Mouse (Mus musculus) neural tube, embryonic 14.5 days (tissue): ENCODE data around the gene Atxn3. TPM values are rescaled to one million over a fixed set of nuclear protein-coding genes. Genes with fewer than 3 reads are reported as not detected.

Experiments
- ATAC-seq: fragments of 200-750 bp; cut with Nextera tagmentation; 2 replicates; pipeline ENCODE4 v1.8.0; 2017; ENCODE audit warnings: low read depth, mild to moderate bottlenecking, moderate TSS enrichment, moderate library complexity
- H3K27ac ChIP-seq: fragments of 300-500 bp; sonication (generic); 2 replicates; pipeline ENCODE4 v1.5.1; 2014; ENCODE audit warnings: low read depth, mild to moderate bottlenecking, control low read depth, low read length, moderate library complexity, mixed read lengths
- H3K27me3 ChIP-seq: fragments of 300-500 bp; sonication (generic); 2 replicates; pipeline ENCODE4 v1.6.1; 2014; ENCODE audit warnings: low read length; ENCODE audit not compliant: control insufficient read depth, insufficient read depth
- H3K36me3 ChIP-seq: fragments of 300-500 bp; sonication (generic); 2 replicates; pipeline ENCODE4 v1.6.1; 2014; ENCODE audit warnings: low read length, mixed read lengths; ENCODE audit not compliant: control insufficient read depth, insufficient read depth
- H3K4me1 ChIP-seq: fragments of 300-500 bp; sonication (generic); 2 replicates; pipeline ENCODE4 v1.6.1; 2014; ENCODE audit warnings: low read length; ENCODE audit not compliant: control insufficient read depth, insufficient read depth
- H3K4me2 ChIP-seq: fragments of 300-500 bp; sonication (generic); 2 replicates; pipeline ENCODE4 v1.6.1; 2014; ENCODE audit warnings: mild to moderate bottlenecking, low read depth, low read length, control low read depth
- H3K4me3 ChIP-seq: fragments of 300-500 bp; sonication (generic); 2 replicates; pipeline ENCODE4 v1.5.1; 2014; ENCODE audit warnings: low read depth, low read length, control low read depth, mixed read lengths
- H3K9ac ChIP-seq: fragments of 300-500 bp; sonication (generic); replicated peaks from 2 replicates; pipeline ENCODE4 v1.6.1; 2014; ENCODE audit warnings: low read depth, mild to moderate bottlenecking, control low read depth, low read length, mixed read lengths
- H3K9me3 ChIP-seq: fragments of 300-500 bp; sonication (generic); 2 replicates; pipeline ENCODE4 v1.6.1; 2016; ENCODE audit warnings: low read length; ENCODE audit not compliant: control insufficient read depth
- WGBS: fragments of 180-500 bp; shearing (Covaris S2); extraction: QIAGEN DNeasy Blood & Tissue Kit; methylation state at CpG from one replicate; pipeline ENCODE4 v1.1.7; 2014; 5-methylcytosine and 5-hydroxymethylcytosine counted together
- polyA plus RNA-seq: library from polyadenylated mRNA; unstranded; fragments of >200 nt; fragmentation: Nextera tagmentation; extraction: Ambion mirVana; gene quantifications from 2 replicates; pipeline ENCODE4 v1.2.1, GENCODE M21; 2014

Atxn3 gene
- polyA plus RNA-seq, 1 experiment from 2014 or later: 13.1 TPM

DNA sequence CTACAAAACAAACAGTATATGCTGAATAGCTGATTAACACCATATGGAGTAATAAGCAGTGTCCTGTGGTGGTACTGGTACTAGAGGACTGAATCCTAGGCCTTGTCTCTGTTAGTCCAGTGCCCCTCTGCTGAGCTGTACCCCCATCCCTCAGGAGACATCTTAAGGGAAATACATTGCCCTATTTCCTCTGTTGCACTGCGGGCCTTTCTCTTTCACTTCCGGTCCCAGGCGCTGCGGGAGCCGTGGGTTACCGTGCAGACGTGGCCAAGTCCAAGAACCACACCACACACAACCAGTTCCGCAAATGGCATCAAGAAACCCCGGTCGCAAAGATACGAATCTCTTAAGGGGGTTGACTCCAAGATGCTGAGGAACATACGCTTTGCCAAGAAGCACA is 52.2 kb downstream of the Atxn3 start:
- Histone ChIP-seq H3K4me3 (no peak overlapping the region), H3K9me3 (no peaks in the 10 kb centered on the region), H3K4me1 (no peaks in the 10 kb centered on the region), H3K27ac (no peak overlapping the region), H3K27me3 (no peaks in the 10 kb centered on the region), H3K9ac (no peak overlapping the region), H3K4me2 (no peak overlapping the region), H3K36me3 (no peaks in the 10 kb centered on the region; the same call in 1 of the 2 replicates)
- no peak for ATAC-seq
- 92% methylated on average over 12 of the region's 12 CpGs for WGBS

DNA sequence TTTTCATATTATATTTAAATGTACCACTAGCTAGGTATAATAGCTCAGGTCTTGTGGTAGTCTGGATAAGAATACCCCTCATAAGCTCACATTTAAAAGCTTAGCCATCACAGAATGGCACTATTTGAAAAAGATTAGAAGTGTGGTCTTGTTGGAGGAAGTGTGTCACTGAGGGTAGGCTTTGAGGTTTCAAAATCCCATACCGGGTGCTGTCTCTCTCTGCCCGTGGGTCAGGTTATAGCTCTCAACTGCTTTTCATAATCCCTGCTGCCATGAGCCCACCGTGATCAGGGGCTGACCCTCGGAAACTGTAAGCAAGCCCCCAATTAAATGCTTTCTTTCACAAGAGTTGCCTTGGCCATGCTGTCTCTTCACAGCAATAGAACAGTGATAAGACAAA is 53.1 kb downstream of the Atxn3 start:
- Histone ChIP-seq H3K4me1 (no peaks in the 10 kb centered on the region), H3K27ac (no peak overlapping the region), H3K9me3 (no peaks in the 10 kb centered on the region), H3K27me3 (no peaks in the 10 kb centered on the region), H3K4me2 (no peak overlapping the region), H3K36me3 (no peaks in the 10 kb centered on the region; the same call in 1 of the 2 replicates), H3K9ac (no peak overlapping the region), H3K4me3 (no peak overlapping the region)
- WGBS: 92% methylated on average over 4 of the region's 4 CpGs
- no peak for ATAC-seq

DNA sequence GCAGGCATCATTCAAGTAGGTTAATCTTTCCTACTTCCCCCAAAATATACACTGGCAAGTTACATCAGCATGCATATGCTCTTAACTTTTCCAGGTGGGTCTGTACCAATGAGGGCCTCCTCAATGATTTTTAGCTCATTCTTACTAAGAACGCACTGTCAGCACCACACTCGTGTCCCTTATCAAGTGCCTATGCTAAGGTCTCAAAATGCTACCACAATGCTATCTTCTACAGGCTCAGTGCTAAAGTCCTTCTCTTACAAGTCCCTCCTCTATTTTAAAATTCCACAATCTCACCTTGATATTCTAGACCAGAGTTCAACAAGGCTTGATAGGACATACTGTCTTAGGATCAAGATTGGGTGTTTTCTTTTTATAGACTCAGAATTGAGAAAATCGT is 53.9 kb downstream of the Atxn3 start:
- no peaks in the 10 kb centered on the region for H3K9me3 ChIP-seq
- H3K27me3 ChIP-seq: no peaks in the 10 kb centered on the region
- no peak overlapping the region for H3K4me2 ChIP-seq
- H3K9ac ChIP-seq: no peak overlapping the region
- WGBS: 96% methylated on average over 3 of the region's 3 CpGs
- no peak overlapping the region for H3K27ac ChIP-seq
- H3K4me1 ChIP-seq: no peaks in the 10 kb centered on the region
- H3K4me3 ChIP-seq: no peak overlapping the region
- H3K36me3 ChIP-seq: no peaks in the 10 kb centered on the region; the same call in 1 of the 2 replicates
- ATAC-seq: no peak

DNA sequence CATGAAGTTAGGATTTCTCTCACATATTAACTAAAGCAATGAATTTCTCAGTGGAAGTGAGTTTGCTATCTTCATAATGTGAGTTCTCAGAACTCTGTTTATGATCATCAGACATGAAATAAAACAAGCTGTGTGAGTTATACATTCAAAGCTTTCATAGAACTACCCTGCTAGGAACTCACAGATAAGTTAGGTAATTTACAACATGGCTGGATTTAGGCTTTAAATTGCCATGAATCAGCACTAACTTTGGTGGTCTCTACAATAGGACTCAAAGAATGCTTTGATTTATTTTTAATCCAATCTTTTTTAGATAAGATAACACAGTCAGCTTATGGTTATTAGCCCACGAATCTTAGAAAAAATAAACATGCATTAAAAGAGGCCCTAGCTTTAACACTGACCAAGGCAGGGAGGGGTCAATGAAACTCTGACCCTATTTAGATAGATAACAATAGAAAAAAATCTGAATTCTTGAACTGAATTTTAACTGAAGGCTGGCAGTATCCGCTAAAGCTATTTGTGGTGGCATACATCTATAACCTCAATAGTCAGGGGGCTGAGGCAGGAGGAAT is 58.3 kb downstream of the Atxn3 start:
- Histone ChIP-seq H3K27me3 (no peaks in the 10 kb centered on the region), H3K4me3 (no peak overlapping the region), H3K4me1 (no peaks in the 10 kb centered on the region), H3K9ac (no peak overlapping the region), H3K4me2 (no peak overlapping the region), H3K27ac (no peak overlapping the region), H3K9me3 (no peaks in the 10 kb centered on the region), H3K36me3 (no peaks in the 10 kb centered on the region)
- ATAC-seq: no peak
- WGBS: 94% methylated on average over 2 of the region's 2 CpGs

DNA sequence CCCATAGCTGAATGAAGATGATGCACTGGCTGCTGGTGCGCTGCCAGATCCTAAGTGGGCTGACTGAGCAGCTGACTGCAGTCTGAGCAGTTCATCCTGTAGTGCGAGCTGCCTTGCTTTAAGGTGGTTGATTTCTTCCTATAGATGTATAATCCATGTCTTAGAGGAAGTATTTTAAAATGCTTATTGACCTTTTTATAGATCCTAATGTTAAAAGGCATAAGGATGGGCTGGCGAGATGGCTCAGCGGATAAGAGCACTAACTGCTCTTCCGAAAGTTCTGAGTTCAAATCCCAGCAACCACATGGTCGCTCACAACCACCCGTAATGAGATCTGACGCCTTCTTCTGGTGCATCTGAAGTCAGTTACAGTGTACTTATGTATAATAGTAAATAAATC is 59.1 kb downstream of the Atxn3 start:
- H3K27ac ChIP-seq: no peak overlapping the region
- H3K4me3 ChIP-seq: no peak overlapping the region
- ATAC-seq: no peak
- WGBS: 97% methylated on average over 8 of the region's 8 CpGs
- peaks cover 3% of the 10 kb centered on the region; the same call in 1 of the 2 replicates for H3K36me3 ChIP-seq
- no peaks in the 10 kb centered on the region for H3K27me3 ChIP-seq
- no peaks in the 10 kb centered on the region for H3K9me3 ChIP-seq
- no peak overlapping the region for H3K4me2 ChIP-seq
- H3K4me1 ChIP-seq: no peaks in the 10 kb centered on the region
- no peak overlapping the region for H3K9ac ChIP-seq

DNA sequence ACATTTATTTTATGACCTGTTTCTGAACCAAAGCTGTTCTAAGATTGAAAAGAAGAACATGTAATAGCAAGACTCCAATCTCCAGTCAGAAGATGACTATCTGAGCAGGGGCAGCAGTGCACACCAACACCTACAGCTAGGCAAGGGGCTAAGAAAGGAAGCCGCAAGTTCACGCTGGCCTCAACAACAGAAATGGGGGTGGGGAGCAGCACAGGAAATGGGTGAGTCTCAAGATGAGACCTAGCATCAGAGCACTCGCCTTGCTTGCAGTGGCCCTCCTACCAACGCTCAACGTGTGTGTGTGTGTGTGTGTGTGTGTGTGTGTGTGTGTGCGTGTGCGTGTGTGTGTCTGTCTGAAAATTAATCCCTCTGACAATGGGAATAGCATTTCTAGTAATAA is 60.9 kb downstream of the Atxn3 start:
- Histone ChIP-seq H3K9ac (no peak overlapping the region), H3K27me3 (no peaks in the 10 kb centered on the region), H3K36me3 (peaks cover 16% of the 10 kb centered on the region), H3K4me3 (no peak overlapping the region), H3K4me2 (no peak overlapping the region), H3K9me3 (no peaks in the 10 kb centered on the region), H3K27ac (no peak overlapping the region), H3K4me1 (no peaks in the 10 kb centered on the region)
- ATAC-seq: no peak
- WGBS: 84% methylated on average over 7 of the region's 7 CpGs

DNA sequence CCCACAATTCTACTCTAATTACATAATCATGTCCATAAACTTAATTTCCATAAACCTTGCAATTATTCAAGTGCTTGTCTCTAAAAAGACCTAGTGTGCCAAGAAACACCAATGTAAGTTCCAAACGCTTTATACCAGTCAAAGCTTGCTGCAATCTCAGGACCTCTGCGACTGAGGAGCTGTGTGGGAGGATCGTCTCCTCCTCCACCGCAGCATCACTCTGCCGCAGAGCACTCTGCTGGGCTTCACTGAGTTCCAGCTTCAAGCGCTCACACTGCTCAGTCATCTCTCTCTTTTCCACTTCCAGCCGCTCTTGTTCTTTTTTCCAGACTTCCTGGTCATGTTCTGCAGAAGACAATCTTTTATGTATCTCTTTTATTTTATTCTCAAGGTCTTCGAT is 64.8 kb downstream of the Atxn3 start:
- Histone ChIP-seq H3K9me3 (no peaks in the 10 kb centered on the region), H3K9ac (no peak overlapping the region), H3K27ac (no peak overlapping the region), H3K36me3 (peaks cover 25% of the 10 kb centered on the region), H3K4me1 (no peaks in the 10 kb centered on the region), H3K27me3 (no peaks in the 10 kb centered on the region), H3K4me2 (no peak overlapping the region), H3K4me3 (no peak overlapping the region)
- 94% methylated on average over 8 of the region's 8 CpGs for WGBS
- ATAC-seq: no peak

DNA sequence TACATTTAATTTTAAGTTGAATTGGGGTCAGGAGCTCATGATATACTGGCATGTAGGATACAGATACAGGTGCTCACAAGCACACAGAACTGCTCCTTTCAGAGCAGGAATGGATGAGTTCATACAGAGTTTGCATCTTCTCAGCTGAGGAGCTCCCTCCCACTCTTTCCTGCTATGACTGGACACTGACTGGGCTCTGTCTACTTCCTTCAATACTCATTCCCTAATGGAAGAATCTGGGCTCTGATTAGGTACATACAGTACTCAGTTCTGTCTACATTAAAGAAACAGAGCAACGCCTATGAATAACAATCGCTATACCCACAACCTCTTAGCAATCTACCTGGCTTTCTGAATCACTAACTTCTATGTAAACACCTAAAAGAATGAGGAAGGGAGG is 65.2 kb downstream of the Atxn3 start:
- WGBS: 96% methylated on average over 2 of the region's 2 CpGs

DNA sequence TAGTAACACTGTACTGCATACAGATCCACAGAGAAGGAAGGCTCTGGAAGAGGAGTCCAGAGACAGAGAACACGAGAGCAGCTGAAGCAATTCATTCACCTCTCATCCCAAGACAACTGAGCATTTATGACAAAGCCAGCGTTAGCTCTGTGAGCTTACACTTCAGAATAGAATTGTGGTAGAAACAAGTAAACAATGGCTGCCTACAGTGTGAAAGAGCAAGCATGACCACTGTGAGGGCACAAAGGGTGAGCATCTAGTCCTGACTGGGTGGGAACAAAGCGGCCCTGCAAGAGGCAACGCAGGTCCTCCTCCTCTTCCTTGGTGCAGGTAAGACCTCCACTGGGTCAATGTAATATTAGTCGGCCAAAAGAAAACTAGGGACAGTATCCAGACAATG is 67.0 kb downstream of the Atxn3 start:
- 89% methylated on average over 5 of the region's 5 CpGs for WGBS
- H3K4me1 ChIP-seq: no peaks in the 10 kb centered on the region

More for the DNA sequence above, 65.2 kb downstream of the Atxn3 start:
- Histone ChIP-seq H3K4me3 (no peak overlapping the region), H3K27ac (no peak overlapping the region), H3K36me3 (peaks cover 26% of the 10 kb centered on the region), H3K9ac (no peak overlapping the region), H3K4me1 (no peaks in the 10 kb centered on the region), H3K27me3 (no peaks in the 10 kb centered on the region), H3K9me3 (no peaks in the 10 kb centered on the region), H3K4me2 (no peak overlapping the region)
- no peak for ATAC-seq

More for the DNA sequence above, 67.0 kb downstream of the Atxn3 start:
- Histone ChIP-seq H3K36me3 (peaks cover 26% of the 10 kb centered on the region), H3K4me3 (no peak overlapping the region), H3K27me3 (no peaks in the 10 kb centered on the region), H3K27ac (no peak overlapping the region), H3K4me2 (no peak overlapping the region), H3K9ac (no peak overlapping the region), H3K9me3 (no peaks in the 10 kb centered on the region)
- ATAC-seq: no peak
